Mouse (Mus musculus): ENCODE results near the gene Slc16a13.

GRCm38 (mm10) chr11:70198332-70198731, 22.5 kb downstream of the Slc16a13 start:
- TF ChIP-seq POLR2A (IDR thresholded peaks at IDR 0.05; ENCODE audit: borderline replicate concordance, extremely low read depth, low read depth, low read length) (no peak), CTCF (IDR thresholded peaks at IDR 0.05; ENCODE audit: insufficient read depth, low read length) (no peak)
